Mouse (Mus musculus): ENCODE measurements around the gene Csk.

GRCm38 (mm10) chr9:57686011-57686410 lies 32.6 kb upstream of the Csk start:
- TF ChIP-seq CTCF (IDR thresholded peaks at IDR 0.05; ENCODE audit: control insufficient read depth, insufficient read depth, insufficient read length) (no peak), USF1 (IDR thresholded peaks at IDR 0.05; ENCODE audit: low read depth) (no peak), FOSL1 (IDR thresholded peaks at IDR 0.05; ENCODE audit: insufficient read depth, low read length, poor library complexity, severe bottlenecking) (no peak), MYOG (IDR thresholded peaks at IDR 0.05; ENCODE audit: control insufficient read depth, extremely low read depth, insufficient read length) (no peak), MAX (IDR thresholded peaks at IDR 0.05) (no peak), MYOD1 (IDR thresholded peaks at IDR 0.05; ENCODE audit: control insufficient read depth, insufficient read length, low read depth) (no peak), CEBPB (IDR thresholded peaks at IDR 0.05; ENCODE audit: low read depth) (no peak)

Data from C2C12 (cell line).